Comparison of ENCODE assay signal across 19 mouse cellular contexts in genomic region chr2:76708512-76708911, GRCm38 (mm10). TPM values are rescaled to one million over a fixed set of nuclear protein-coding genes. Genes with fewer than 3 reads are reported as not detected.
A peak's percentile ranks its signal among the peaks of the same experiment; 100 is the strongest.
DNase-seq lines count a peak whose midpoint lies in the region; ATAC-seq lines count a peak whose summit lies in the region.
"Had no signal": no experiment of that assay in that cellular context is flagged by ENCODE, and none has a peak within 500 bp of the region (broad histone marks: within the 10 kb centered on the region; RNA-seq: fewer than 3 reads in every experiment).

No protein-coding gene starts in this region.

- H3K4me1 ChIP-seq in midbrain, embryonic 14.5 days (ENCODE audit: control insufficient read depth, insufficient read depth, low read length) = no peaks in the 10 kb centered on the region
- no peaks in the 10 kb centered on the region for H3K4me1 ChIP-seq in midbrain, embryonic 13.5 days (replicated peaks)
- no peaks in the 10 kb centered on the region for H3K4me1 ChIP-seq in heart, embryonic 11.5 days (ENCODE audit: control insufficient read depth, insufficient read depth, low read length)
- H3K4me1 ChIP-seq: forebrain, embryonic 12.5 days; hindbrain, embryonic 10.5 days; limb, embryonic 13.5 days had no signal

- H3K9ac ChIP-seq in midbrain, embryonic 14.5 days (replicated peaks; ENCODE audit: low read length) = no peak overlapping the region
- no peak overlapping the region for H3K9ac ChIP-seq in midbrain, embryonic 13.5 days (replicated peaks)
- H3K9ac ChIP-seq in heart, embryonic 11.5 days (ENCODE audit: low read depth, low read length) = no peak overlapping the region
- H3K9ac ChIP-seq: forebrain, embryonic 12.5 days; limb, embryonic 13.5 days; liver, postnatal 0 days had no signal

- peaks cover 28% of the 10 kb centered on the region for H3K9me3 ChIP-seq in midbrain, embryonic 14.5 days (ENCODE audit: control insufficient read depth, low read length)
- peaks cover 22% of the 10 kb centered on the region for H3K9me3 ChIP-seq in midbrain, embryonic 13.5 days
- H3K9me3 ChIP-seq in heart, embryonic 11.5 days (replicated peaks; ENCODE audit: control insufficient read depth, low read length) = no peaks in the 10 kb centered on the region

- 96% methylated on average over 3 of the region's 3 CpGs for WGBS in midbrain, embryonic 14.5 days
- 97% methylated on average over 3 of the region's 3 CpGs for WGBS in midbrain, embryonic 13.5 days
- 72% methylated on average over 3 of the region's 3 CpGs for WGBS in heart, embryonic 11.5 days (ENCODE audit: insufficient replicate concordance)

- no peak overlapping the region for H3K27ac ChIP-seq in midbrain, embryonic 14.5 days (replicated peaks; ENCODE audit: low read depth, low read length)
- H3K27ac ChIP-seq in midbrain, embryonic 13.5 days = no peak overlapping the region
- H3K27ac ChIP-seq in heart, embryonic 11.5 days (ENCODE audit: low read depth, low read length) = no peak overlapping the region
- H3K27ac ChIP-seq: forebrain, embryonic 12.5 days; hindbrain, embryonic 10.5 days; kidney, postnatal 0 days; limb, embryonic 13.5 days had no signal

- DNase-seq in embryo, embryonic 10.5 days (ENCODE audit: low spot score) = peak; percentile 14
- no peak for DNase-seq in embryo, embryonic 9.5 days (ENCODE audit: extremely low spot score)
- peak; percentile 12 for DNase-seq in midbrain, embryonic 14.5 days
- DNase-seq in brain, adult 2 months (ENCODE audit: low read depth, low spot score) = peak; percentile 13
- DNase-seq in retina, postnatal 1 day = peak; percentile 7
- no peak for DNase-seq in ovary, adult 18-20 months (ENCODE audit: low spot score)
- DNase-seq: cerebellum, adult 11-12 months; cerebellum, postnatal 14 days; gastrocnemius, postnatal 36 days; kidney, adult 18-20 months; layer of hippocampus, postnatal 36 days; liver, postnatal 0 days; lung, postnatal 10 days had no signal

- H3K4me3 ChIP-seq in midbrain, embryonic 14.5 days (replicated peaks; ENCODE audit: low read depth, low read length) = no peak overlapping the region
- no peak overlapping the region for H3K4me3 ChIP-seq in midbrain, embryonic 13.5 days (replicated peaks)
- no peak overlapping the region for H3K4me3 ChIP-seq in heart, embryonic 11.5 days (ENCODE audit: low read depth, low read length)
- H3K4me3 ChIP-seq: forebrain, embryonic 12.5 days; hindbrain, embryonic 10.5 days; limb, embryonic 13.5 days had no signal

- H3K36me3 ChIP-seq in midbrain, embryonic 14.5 days (ENCODE audit: control insufficient read depth, insufficient read depth, low read length) = peaks cover 11% of the 10 kb centered on the region; the same call in 1 of the 2 replicates
- H3K36me3 ChIP-seq in midbrain, embryonic 13.5 days = peaks cover 29% of the 10 kb centered on the region
- peaks cover 47% of the 10 kb centered on the region for H3K36me3 ChIP-seq in heart, embryonic 11.5 days (ENCODE audit: control insufficient read depth, insufficient read depth, low read length)

- H3K27me3 ChIP-seq in midbrain, embryonic 14.5 days (ENCODE audit: control insufficient read depth, insufficient read depth, low read length) = no peaks in the 10 kb centered on the region
- H3K27me3 ChIP-seq in midbrain, embryonic 13.5 days = no peaks in the 10 kb centered on the region
- no peaks in the 10 kb centered on the region for H3K27me3 ChIP-seq in heart, embryonic 11.5 days (ENCODE audit: control insufficient read depth, insufficient read depth, low read length)
- H3K27me3 ChIP-seq: forebrain, embryonic 12.5 days; limb, embryonic 13.5 days had no signal

- ATAC-seq in midbrain, embryonic 14.5 days (ENCODE audit: low FRiP score, low TSS enrichment) = no peak
- ATAC-seq in midbrain, embryonic 13.5 days = no peak
- no peak for ATAC-seq in heart, embryonic 11.5 days (replicated peaks; ENCODE audit: insufficient number of reproducible peaks, low FRiP score, low TSS enrichment)
- ATAC-seq: liver, postnatal 0 days had no signal

- H3K4me2 ChIP-seq in midbrain, embryonic 14.5 days (ENCODE audit: low read length) = no peak overlapping the region
- H3K4me2 ChIP-seq in midbrain, embryonic 13.5 days (replicated peaks) = no peak overlapping the region
- no peak overlapping the region for H3K4me2 ChIP-seq in heart, embryonic 11.5 days
- H3K4me2 ChIP-seq: forebrain, embryonic 12.5 days; limb, embryonic 13.5 days had no signal

RNA-seq across cellular contexts. Expression of gene Plekha3, which starts 33.4 kb away (rescaled TPM):
- polyA plus RNA-seq in midbrain, embryonic 14.5 days (2014; fragmentation: Nextera tagmentation; extraction: Ambion mirVana) = 11.8 and 13.9 TPM in 2 replicates
- 5.7 and 7.2 TPM in 2 replicates for polyA plus RNA-seq in midbrain, embryonic 13.5 days (2015; fragmentation: Nextera tagmentation; extraction: Ambion mirVana)
- 9.9 and 11.5 TPM in 2 replicates for polyA plus RNA-seq in heart, embryonic 11.5 days (2014; fragmentation: Nextera tagmentation; extraction: Ambion mirVana)

RNA-seq across cellular contexts. Expression of gene Fkbp7, which starts 35.6 kb away (rescaled TPM):
- polyA plus RNA-seq in midbrain, embryonic 14.5 days (2014; fragmentation: Nextera tagmentation; extraction: Ambion mirVana) = 5.6 and 11.6 TPM in 2 replicates
- polyA plus RNA-seq in midbrain, embryonic 13.5 days (2015; fragmentation: Nextera tagmentation; extraction: Ambion mirVana) = 13.9 and 15.0 TPM in 2 replicates
- 56.5 and 60.8 TPM in 2 replicates for polyA plus RNA-seq in heart, embryonic 11.5 days (2014; fragmentation: Nextera tagmentation; extraction: Ambion mirVana)

Comparison
In these comparisons a context has a peak if more than half of its experiments do, and no peak if none do; other contexts are left out.
1. DNase-seq: peak in embryo, embryonic 10.5 days (single experiment), midbrain, embryonic 14.5 days (single experiment), brain, adult 2 months (single experiment) and retina, postnatal 1 day (single experiment); none in embryo, embryonic 9.5 days (single experiment) and ovary, adult 18-20 months (single experiment).